Mouse (Mus musculus): ENCODE results near the gene Lonp2.

The Lonp2 gene

DNA sequence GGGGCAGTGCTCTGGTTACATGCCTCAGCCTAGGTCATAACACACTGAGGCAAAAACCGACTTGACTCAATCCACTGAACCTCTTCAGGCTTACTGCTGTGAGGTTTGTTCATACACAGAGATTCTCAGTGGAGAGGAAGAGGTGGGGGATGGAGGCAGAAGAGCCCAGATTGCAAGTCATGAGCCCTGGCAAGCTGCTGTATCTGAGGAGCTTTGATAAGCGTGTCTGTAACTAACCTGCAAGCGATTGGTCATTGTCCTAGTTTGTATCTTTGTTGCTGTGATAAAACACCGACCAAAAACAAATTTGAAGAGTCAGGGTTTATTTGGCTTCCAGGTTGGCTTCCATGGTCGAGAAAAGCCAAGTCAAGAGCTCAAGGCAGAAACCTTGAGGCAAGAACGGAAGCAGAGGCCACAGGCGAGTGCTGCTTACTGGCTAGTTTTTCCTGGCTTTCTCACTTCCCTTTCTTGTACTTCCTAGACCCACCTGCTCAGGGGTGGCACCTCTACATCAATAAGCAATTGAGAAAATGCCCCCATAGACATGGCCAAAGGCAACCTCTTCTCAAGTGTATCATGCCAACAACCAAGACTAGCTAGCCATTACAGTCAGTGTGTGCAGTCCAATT, 6.0 kb upstream of the Lonp2 start:
- in situ Hi-C loops (cut with MboI, MseI), result loop anchor here in 1 of 2 experiments (10.0 kb wide), 1 partner anchor 1917 kb away; no protein-coding TSS in a partner anchor

DNA sequence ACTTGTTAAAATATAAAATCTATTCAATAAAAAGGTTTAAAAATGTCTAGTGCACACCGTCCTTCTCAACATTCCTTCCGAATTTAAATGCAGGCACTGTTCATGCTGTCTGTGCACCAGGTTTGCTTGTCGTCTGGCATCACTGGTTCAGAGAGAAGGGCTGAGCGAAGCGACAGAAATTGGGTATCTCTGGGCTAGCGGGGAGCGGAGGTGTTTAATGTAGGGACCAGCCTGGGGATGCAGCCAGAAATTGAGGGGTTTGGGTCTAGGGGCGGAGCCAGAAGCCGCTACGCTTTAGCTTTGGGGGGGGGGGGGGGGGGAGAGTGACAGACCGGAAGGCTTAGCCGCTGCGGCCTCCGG, 312 bp upstream of the Lonp2 start:
- in situ Hi-C loops (cut with MboI, MseI), result loop anchor here in 1 of 2 experiments (5.0 kb wide), 1 partner anchor 264 kb away; the partner anchor contains the start of gene N4bp1

DNA sequence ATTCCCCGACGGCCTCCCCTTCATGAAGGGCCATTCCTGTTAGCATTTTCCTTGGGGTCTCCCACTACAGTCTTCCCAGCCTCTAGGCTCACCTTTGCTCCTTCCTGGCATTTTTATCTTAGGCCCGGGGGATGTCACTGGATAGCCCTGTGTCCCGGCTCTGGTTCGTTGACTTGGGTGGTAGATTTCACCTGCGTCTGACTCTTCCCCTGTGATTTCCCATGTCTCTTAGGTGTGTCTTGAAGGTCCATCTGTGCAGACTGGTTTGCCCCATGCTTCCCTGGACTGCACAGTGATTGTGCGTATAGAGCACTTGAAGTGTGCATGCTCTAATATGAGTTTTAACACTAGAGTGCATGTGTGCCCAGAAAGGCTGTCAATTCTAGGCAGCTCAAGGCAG, 1.1 kb downstream of the Lonp2 start:
- in situ Hi-C loops (cut with MboI, MseI), result loop anchor here in 1 of 2 experiments (5.0 kb wide), 1 partner anchor 262 kb away; the partner anchor contains the start of gene N4bp1

DNA sequence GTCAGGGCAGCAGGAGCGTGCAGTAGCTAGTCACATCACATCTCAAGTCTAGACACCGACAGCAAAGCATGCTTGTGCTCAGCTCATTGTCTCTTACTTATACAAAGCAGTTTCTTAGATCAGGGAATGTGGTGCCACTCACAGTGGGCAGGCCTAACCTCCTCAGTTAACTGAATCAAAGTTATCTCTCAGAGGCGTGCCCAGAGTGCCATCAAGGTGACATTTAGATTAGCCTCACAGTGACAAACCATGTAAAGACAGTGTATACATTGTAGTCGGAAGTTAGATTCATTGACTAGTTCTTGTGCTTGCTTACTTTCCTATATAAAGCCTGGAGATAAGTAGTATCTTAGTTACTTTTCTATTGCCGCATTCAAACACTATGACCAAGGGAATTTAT, 6.4 kb downstream of the Lonp2 start:
- in situ Hi-C loops (cut with MboI, MseI), result no loop called here

DNA sequence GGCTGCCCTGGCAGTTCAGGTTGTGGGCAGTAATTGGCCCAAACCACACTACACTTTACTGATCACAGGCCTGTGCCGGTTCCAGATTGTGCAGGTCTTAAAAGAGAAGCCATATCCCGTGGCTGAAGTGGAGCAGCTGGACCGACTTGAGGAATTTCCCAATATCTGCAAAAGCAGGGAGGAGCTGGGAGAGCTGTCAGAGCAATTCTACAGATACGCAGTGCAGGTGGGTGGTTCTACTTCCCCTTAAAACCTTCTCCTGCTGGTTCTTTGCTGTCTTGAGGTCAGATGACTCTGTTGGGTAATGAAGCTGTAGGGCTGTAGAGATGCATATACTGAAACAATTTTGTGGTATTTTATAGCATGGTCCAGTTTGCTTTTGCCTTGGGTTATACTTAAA, 7.6 kb downstream of the Lonp2 start:
- in situ Hi-C loops (cut with MboI, MseI), result no loop called here

DNA sequence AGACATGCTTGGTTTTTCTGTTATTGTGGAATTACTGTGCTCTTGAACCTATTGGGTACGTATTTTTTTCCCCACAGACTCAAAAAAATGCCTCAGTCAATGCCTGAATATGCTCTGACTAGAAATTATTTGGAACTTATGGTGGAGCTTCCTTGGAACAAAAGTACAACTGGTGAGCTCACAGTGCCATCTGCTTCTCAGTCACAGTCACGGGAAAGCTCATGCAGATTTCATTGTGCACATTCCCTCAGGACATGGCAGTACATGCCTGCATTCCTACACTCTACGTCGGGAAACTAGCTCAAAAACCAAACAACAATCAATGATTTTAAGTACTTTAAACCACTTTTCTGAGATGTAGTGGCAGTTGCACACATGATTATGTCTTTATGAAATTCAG, 14.0 kb downstream of the Lonp2 start:
- in situ Hi-C loops (cut with MboI, MseI), result no loop called here

DNA sequence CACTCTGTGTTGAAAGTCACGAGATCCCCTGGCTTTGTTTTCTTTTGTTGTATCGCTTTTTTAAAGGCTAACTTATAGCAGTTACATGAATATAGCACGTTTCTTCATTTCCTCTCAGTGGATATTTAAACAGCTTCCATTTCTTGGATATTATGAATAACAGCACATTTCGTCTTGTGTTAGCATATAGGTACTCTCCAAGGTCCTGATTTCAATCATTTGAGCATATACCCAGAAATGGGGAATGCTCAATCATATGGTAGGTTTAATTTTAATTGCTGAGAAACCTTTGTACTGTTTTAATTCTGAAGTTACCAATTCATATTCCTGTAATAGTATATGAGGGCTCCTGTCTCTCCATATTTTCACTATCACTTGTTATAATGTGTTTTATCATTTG, 15.1 kb downstream of the Lonp2 start:
- in situ Hi-C loops (cut with MboI, MseI), result no loop called here

DNA sequence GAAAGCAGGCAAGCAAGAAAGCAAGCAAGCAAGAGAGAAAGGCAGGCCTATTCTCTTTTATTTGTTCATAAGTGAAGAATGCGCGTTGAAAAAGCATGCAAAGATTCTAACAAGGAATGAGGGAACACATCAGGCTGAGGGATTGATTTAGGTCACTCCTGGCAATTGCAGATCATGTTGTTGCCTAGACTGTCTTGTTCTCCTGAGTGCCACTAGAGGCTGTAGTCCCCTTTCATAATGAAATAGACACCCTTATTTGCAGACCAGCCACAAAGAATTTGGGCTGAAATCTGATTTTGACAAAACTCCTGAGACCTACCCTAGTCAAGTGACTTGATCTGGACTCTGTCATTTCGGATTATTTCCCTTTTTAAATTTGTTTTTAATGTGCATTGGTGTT, 18.8 kb downstream of the Lonp2 start:
- in situ Hi-C loops (cut with MboI, MseI), result no loop called here

DNA sequence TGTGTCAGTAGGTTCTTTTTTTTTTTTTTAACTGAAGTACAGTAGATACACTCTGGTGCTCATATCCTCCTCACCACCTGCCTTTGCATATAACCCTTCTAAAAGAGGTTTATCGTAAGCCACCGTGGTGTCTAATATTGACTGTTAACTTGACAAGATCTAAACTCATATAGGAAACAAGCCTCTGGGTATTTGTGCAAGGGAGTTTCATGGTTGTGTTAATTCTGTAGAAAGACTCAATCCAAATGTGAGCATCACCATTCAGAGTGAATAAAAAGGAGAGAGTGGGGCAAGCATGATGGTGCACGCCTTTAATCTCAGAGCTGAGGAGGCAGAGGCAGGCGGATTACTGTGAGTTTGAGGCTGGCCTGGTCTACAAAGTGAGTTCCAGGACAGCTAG, 20.8 kb downstream of the Lonp2 start:
- in situ Hi-C loops (cut with MboI, MseI), result no loop called here

DNA sequence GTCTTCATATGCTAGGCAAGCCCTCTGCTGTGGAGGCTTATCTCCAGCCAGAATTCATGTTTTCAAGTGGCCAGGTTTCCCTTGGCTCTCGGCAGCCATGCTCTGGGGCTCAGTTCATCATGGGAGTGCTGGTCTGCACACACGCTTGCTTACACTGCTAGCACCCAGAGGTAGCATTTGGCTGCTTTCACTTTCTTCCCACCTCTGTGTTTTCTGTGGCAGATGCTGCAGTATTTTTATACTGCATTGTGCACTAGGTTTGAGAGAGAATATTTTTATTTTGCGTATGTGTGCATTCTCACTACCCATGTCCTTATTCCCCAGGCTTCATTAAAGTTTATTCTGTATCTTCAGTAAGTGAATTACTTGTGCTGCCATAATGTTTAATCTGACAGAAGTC, 23.9 kb downstream of the Lonp2 start:
- in situ Hi-C loops (cut with MboI, MseI), result no loop called here

DNA sequence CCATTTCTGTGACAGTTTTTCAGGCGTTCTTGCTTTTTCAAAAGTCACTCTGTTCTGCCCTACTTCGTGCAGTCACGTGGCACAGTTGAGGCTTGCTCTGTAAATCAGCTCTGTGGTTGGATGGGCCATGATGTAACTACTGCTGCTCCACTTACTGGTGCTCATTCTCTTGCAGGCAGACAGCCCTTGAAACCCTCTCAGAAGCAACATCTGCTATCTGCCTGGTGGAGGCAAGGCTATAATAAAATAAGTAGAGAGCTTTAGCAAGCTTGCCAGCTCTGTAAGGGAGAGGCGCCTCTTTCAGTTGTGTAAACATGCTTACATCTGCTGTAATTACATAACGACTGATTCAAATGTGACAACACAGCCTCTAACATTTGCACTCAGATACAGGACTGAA, 27.6 kb downstream of the Lonp2 start:
- in situ Hi-C loops (cut with MboI, MseI), result loop anchor here in 1 of 2 experiments (5.0 kb wide), 2 partner anchors 66 to 436 kb away; no protein-coding TSS in a partner anchor

DNA sequence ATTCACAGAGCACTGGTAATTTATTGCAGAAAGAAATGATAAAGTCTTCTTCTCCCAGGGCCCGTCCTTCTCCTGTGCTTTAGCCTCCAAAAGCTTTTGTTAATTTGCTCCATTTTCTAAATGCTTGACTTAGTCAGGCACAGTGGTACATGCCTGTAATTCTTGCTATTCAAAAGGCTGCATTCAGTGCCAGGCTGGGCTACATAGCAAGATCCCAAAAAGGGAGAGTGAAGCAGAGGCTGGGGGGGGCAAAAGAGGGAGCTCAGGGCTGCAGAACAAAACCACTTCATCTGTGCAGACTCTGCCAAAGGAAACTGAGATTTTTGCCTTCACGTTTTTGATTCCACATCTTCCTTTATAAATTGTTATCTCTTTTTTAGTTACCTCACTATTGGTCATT, 28.7 kb downstream of the Lonp2 start:
- in situ Hi-C loops (cut with MboI, MseI), result loop anchor here in 1 of 2 experiments (5.0 kb wide), 2 partner anchors 65 to 435 kb away; no protein-coding TSS in a partner anchor

DNA sequence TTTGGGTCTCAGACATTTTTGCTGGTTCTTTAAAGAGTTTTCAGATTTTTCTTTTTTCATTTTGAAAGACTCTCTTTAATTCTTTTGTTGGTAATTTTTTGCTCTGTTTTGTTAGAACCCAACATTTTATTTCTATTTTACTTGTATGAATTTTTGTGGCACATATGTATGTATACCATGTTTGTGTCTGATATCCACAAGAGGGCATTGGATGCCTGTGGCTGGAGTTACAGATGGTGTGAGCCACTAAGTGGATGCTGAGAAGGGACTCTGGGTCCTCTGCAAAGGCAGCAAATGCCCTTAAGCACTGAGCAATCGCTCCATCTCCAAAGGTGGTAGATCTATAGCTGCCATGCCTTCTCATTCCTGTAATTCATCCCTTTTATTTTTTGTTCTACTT, 30.7 kb downstream of the Lonp2 start:
- in situ Hi-C loops (cut with MboI, MseI), result loop anchor here in 1 of 2 experiments (5.0 kb wide), 2 partner anchors 63 to 433 kb away; no protein-coding TSS in a partner anchor

DNA sequence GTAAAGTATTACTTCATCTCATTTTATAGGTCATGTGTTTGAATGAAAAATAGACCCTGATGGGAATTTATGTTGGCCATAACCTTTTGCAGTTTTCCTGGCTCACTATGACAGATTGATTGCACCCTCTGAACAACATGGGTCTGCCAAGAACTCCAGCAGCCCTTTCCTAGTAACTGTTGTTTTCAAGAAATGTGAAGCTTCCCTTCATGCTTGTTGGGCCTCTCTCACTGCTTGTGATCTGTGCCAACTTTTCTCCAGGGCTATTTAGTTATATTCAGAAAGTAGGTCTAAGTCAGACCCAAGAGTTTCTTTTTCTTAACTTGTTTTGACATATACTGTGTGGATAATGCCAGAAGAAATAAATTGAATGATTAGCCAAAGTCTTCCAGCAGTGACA, 44.9 kb downstream of the Lonp2 start:
- in situ Hi-C loops (cut with MboI, MseI), result no loop called here

DNA sequence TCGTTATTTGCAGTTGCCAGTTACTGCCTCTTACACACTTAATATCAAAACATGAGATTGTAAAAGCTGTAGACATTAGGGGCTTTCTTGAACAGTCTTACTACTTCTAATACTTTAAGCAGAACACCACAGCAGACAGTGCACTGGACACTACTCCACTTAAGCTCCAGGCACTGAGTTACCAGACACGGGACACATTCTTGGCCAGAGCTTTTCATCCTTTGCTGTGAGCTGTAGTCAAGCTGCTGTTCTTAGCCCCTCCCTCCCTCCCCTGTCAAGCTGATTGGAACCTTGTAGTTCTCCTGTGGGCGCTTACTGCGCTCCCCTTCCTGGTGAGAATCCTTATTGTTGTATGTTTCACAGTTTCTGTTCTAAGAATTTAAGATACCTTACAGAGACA, 45.4 kb downstream of the Lonp2 start:
- in situ Hi-C loops (cut with MboI, MseI), result no loop called here

DNA sequence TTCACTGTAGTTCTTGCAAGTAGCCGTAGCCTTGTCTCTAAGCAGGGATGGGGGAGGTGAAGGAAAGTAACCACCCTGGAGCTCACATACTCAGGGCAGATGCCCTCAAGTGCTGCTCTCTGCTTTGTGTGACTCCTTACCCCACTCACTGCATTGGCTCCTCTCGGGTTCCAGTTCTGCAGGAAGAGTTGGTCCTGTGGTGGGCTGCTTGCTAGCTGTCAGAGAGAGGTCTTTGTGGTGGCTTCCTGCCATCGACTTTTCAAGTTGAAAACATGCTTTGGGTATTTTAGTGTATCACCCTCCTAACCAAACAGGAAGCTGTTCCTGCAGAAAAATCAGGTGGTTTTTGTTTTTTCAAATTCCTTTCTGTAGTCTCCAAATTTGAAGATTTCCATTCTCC, 62.8 kb downstream of the Lonp2 start:
- in situ Hi-C loops (cut with MboI, MseI), result no loop called here

DNA sequence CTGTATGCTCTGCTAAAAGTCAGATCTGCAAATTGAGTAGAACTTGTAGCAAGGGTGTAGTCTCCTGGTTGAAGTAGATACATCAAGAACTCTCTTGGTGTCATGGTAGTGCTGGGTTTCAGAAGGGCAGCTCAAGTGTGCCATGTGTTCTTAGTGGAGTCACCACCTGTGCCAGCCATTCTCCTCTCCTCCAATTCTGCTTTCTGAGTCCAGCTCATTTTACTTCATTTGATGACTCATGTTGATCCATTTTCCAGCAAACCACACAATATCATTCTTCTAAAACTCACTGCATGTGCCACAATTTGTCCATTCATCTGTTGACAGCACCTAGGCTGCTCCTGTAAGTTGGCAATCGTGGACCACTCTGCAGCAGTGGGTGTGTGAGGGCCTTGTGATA, 68.3 kb downstream of the Lonp2 start:
- in situ Hi-C loops (cut with MboI, MseI), result loop anchor here in 1 of 2 experiments (5.0 kb wide), 1 partner anchor 35 kb away; no protein-coding TSS in a partner anchor

DNA sequence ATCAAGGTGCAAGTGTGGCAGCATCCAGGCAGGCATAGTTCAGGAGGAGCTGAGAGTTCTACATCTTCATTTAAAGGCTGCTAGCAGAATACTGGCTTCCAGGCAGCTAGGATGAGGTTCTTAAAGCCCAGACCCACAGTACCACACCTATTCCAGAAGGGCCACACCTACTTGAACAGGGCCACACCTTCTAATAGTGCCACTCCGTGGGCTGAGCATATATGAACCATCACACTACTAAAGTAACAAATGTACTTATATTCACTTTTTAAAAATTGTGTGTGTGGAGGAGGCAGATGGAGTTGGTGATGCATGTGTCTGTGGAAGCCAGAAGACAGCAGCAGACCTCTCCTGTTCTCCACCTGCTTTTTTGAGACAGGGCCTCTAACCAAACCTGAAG, 70.2 kb downstream of the Lonp2 start:
- in situ Hi-C loops (cut with MboI, MseI), result loop anchor here in 1 of 2 experiments (5.0 kb wide), 1 partner anchor 37 kb away; no protein-coding TSS in a partner anchor

DNA sequence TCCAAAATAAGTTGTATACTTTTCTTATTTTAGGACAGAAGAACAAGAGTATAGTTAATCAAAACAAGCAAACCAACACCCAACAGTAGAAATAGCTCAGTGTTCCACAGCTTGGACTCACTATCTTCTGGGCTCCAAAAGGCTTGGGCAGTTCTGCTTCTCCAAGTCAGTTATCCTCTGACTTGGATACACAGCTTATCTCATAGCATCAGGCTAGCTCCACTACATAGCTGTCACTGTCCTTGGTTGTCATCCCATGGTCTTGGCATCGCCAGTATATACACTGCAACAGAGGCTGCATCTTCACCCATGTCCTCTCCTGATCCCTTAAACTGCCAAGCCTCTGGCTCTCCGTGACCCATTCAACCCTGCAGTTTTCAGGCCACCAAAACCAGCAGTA, 71.9 kb downstream of the Lonp2 start:
- in situ Hi-C loops (cut with MboI, MseI), result no loop called here

DNA sequence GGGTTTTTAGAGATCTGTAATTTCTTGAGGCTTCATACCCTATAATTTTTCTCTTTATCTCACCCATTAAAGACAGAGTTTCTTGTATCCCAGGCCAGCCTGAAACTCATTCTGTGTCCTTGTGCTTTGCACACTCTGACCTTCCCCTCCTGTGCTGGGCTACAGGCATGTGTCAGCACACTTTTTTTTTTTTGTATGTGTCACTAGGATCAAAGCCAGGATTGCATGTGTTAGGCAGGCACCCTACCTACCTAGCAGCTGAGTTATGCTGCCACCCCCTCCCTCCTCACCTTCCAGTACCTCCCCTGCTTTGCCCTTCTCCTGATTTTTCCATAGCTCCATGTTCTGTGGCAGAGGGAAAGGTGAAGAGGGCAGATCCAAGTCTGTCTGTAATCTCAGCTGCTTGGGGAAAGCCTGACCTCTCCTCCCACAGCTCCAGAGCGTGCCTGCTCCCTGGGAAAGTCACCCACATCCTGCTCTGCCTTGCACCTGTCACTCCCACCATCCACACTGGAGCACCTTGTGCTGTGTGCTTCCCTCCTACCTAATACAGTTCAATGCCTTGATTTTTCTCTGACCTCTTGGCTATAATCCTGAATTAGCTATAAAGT, 75.1 kb downstream of the Lonp2 start:
- in situ Hi-C loops (cut with MboI, MseI), result no loop called here

DNA sequence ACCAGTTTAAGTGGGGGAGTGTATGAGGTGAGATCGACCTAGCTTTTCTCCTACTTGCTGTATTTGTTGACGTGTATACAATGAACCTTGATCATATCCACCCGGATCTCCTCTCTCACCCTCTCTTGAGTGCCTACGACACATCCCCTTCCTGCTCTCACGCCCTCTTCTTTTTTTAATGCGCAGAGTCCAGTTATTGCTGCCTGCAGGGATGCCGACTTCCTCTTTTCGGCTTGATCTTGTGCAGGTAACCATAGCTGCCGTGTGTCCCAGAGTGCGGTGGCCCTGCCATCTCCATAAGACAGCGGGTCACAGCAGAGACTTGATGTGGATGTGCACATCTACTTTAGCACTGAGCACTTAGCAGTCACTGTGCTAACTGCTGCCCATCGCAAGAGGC, 75.6 kb downstream of the Lonp2 start:
- in situ Hi-C loops (cut with MboI, MseI), result no loop called here

DNA sequence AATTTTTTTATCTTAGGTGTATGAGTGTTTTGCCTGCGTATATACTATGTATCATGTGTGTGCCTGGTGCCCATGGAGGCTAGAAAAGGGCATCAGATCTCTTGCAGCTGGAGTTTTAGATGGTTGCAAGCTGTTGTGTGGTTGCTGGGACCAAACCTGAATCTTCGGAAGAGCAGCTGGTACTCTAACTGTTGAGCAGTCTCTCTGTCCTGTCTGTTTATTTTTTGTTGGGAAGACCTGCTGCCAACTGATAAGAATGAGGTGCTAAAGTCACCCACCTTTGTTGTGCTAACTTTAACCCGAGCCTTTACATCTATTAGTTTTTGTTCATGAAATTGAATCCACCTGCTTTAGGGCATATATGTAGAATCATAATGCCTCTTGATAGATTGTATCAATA, 78.6 kb downstream of the Lonp2 start:
- in situ Hi-C loops (cut with MboI, MseI), result loop anchor here in 1 of 2 experiments (10.0 kb wide), 1 partner anchor 1728 kb away; the partner anchor contains the start of gene Junb

DNA sequence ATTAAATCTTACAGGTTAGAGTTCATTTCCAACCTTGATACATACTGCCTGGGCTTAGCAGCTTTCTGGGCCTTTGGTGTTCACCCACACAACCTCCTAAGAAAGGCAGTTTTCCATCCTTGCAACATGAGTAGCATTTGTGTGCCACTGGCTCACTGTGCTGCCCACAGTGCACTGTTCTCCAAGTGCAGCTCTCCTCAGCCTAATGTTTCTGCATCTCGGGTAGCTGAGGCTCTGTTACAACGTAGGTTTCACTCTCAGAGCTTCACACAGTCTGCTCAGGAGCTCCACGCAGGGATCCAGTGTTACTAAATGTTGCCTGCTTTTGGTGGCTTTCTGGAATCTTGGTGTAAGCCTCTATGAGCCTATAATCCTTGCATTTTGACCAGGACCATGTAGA, 81.5 kb downstream of the Lonp2 start:
- in situ Hi-C loops (cut with MboI, MseI), result loop anchor here in 1 of 2 experiments (10.0 kb wide), 1 partner anchor 1731 kb away; the partner anchor contains the start of gene Junb

Measured in T-helper 17 cell (primary cell).